9 mouse cellular contexts compared by ENCODE assay signal in the genomic region with DNA sequence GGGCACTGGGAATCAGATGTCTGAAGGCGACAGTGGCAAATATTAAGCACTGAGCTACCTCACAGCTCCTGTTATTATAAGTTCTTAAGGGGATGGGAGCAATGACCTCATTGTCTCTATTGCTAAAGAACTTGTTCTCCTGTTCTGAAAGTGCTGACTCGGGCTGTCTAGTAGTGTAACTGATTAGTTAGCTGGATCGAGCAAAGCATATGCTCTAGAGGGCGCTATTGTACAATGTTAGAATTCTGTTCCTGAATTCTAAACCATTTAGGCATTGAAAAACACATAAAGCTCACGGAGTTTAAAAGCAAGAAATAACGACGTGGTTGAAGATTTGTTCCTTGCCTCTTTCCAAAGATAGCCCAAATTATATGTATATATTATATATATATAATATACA. TPM values are rescaled to one million over a fixed set of nuclear protein-coding genes. Genes with fewer than 3 reads are reported as not detected.
DNase-seq lines count a peak whose midpoint lies in the region; ATAC-seq and TF ChIP-seq lines count a peak whose summit lies in the region.
"Had no signal": no experiment of that assay in that cellular context is flagged by ENCODE, and none has a peak within 500 bp of the region (broad histone marks: within the 10 kb centered on the region; RNA-seq: fewer than 3 reads in every experiment).

No protein-coding gene starts in this region.

- no peak; the same call in 1 of the 2 replicates for ATAC-seq in hindbrain, embryonic 16.5 days
- no peak for ATAC-seq in embryonic facial prominence, embryonic 14.5 days (ENCODE audit: low read depth)
- ATAC-seq in megakaryocyte, adult 5-6 weeks (ENCODE audit: poor library complexity, severe bottlenecking), result no peak

- no peak overlapping the region for H3K27ac ChIP-seq in hindbrain, embryonic 10.5 days
- no peak overlapping the region for H3K27ac ChIP-seq in hindbrain, embryonic 16.5 days (ENCODE audit: low read depth, low read length)
- H3K27ac ChIP-seq in embryonic facial prominence, embryonic 14.5 days (replicated peaks; ENCODE audit: low read depth, low read length), result no peak overlapping the region
- H3K27ac ChIP-seq: limb, embryonic 15.5 days had no signal

- TF ChIP-seq CTCF in E14TG2a.4 (conservative IDR thresholded peaks at IDR 0.05; ENCODE audit: low read length), result peak; percentile 57

- no peaks in the 10 kb centered on the region for H3K9me3 ChIP-seq in hindbrain, embryonic 10.5 days
- no peaks in the 10 kb centered on the region for H3K9me3 ChIP-seq in hindbrain, embryonic 16.5 days (ENCODE audit: control insufficient read depth, low read length)
- H3K9me3 ChIP-seq in E14TG2a.4 (ENCODE audit: low read length), result no peaks in the 10 kb centered on the region
- H3K9me3 ChIP-seq in embryonic facial prominence, embryonic 14.5 days (ENCODE audit: control insufficient read depth, low read length), result no peaks in the 10 kb centered on the region
- H3K9me3 ChIP-seq: limb, embryonic 15.5 days had no signal

- H3K9ac ChIP-seq in hindbrain, embryonic 16.5 days (ENCODE audit: low read depth, low read length), result no peak overlapping the region
- H3K9ac ChIP-seq in embryonic facial prominence, embryonic 14.5 days (ENCODE audit: low read depth, low read length), result no peak overlapping the region
- H3K9ac ChIP-seq: limb, embryonic 15.5 days had no signal

- no peaks in the 10 kb centered on the region for H3K27me3 ChIP-seq in hindbrain, embryonic 10.5 days (ENCODE audit: insufficient read depth, poor library complexity, severe bottlenecking)
- no peaks in the 10 kb centered on the region for H3K27me3 ChIP-seq in hindbrain, embryonic 16.5 days (replicated peaks; ENCODE audit: control insufficient read depth, insufficient read depth, low read length)
- H3K27me3 ChIP-seq in E14TG2a.4 (ENCODE audit: insufficient read depth, low read length), result no peaks in the 10 kb centered on the region
- no peaks in the 10 kb centered on the region for H3K27me3 ChIP-seq in embryonic facial prominence, embryonic 14.5 days (replicated peaks; ENCODE audit: control insufficient read depth, insufficient read depth, low read length)
- H3K27me3 ChIP-seq: limb, embryonic 15.5 days had no signal

- peak; percentile 2 for DNase-seq in hindbrain, embryonic 10.5 days (ENCODE audit: low spot score)
- DNase-seq in adrenal gland, postnatal 14 days, result peak; percentile 41
- peak; percentile 77 for DNase-seq in embryonic facial prominence, embryonic 14.5 days (ENCODE audit: low spot score)
- DNase-seq in layer of hippocampus, adult 8-10 months (ENCODE audit: low spot score in 2 of 2), result peak; percentile 5 to 31
- DNase-seq in skeletal muscle tissue, adult 2 months (ENCODE audit: low read depth, low spot score), result peak; percentile 3

- H3K4me1 ChIP-seq in hindbrain, embryonic 10.5 days (replicated peaks), result no peaks in the 10 kb centered on the region
- H3K4me1 ChIP-seq in hindbrain, embryonic 16.5 days (ENCODE audit: control insufficient read depth, insufficient read depth, low read depth, low read length), result no peaks in the 10 kb centered on the region
- H3K4me1 ChIP-seq in E14TG2a.4 (replicated peaks; ENCODE audit: low read depth, low read length), result peaks cover 7% of the 10 kb centered on the region
- H3K4me1 ChIP-seq in embryonic facial prominence, embryonic 14.5 days (ENCODE audit: control insufficient read depth, insufficient read depth, low read length), result no peaks in the 10 kb centered on the region
- H3K4me1 ChIP-seq: limb, embryonic 15.5 days had no signal

- H3K36me3 ChIP-seq in hindbrain, embryonic 10.5 days, result no peaks in the 10 kb centered on the region
- no peaks in the 10 kb centered on the region for H3K36me3 ChIP-seq in hindbrain, embryonic 16.5 days (ENCODE audit: control insufficient read depth, insufficient read depth, low read length)
- H3K36me3 ChIP-seq in E14TG2a.4 (ENCODE audit: insufficient read depth, low read length), result no peaks in the 10 kb centered on the region
- no peaks in the 10 kb centered on the region for H3K36me3 ChIP-seq in embryonic facial prominence, embryonic 14.5 days (ENCODE audit: control insufficient read depth, insufficient read depth, low read length)
- H3K36me3 ChIP-seq: limb, embryonic 15.5 days had no signal

- H3K4me3 ChIP-seq in hindbrain, embryonic 10.5 days, result no peak overlapping the region
- no peak overlapping the region for H3K4me3 ChIP-seq in hindbrain, embryonic 16.5 days (ENCODE audit: low read length)
- H3K4me3 ChIP-seq in E14TG2a.4 (replicated peaks; ENCODE audit: low read length), result no peak overlapping the region
- no peak overlapping the region for H3K4me3 ChIP-seq in embryonic facial prominence, embryonic 14.5 days (ENCODE audit: low read depth, low read length)
- H3K4me3 ChIP-seq: limb, embryonic 15.5 days had no signal

- 30% methylated on average over 7 of the region's 7 CpGs for WGBS in hindbrain, embryonic 10.5 days
- whole genome bisulfite sequencing in hindbrain, embryonic 16.5 days, result 28% methylated on average over 7 of the region's 7 CpGs
- 25% methylated on average over 7 of the region's 7 CpGs for WGBS in embryonic facial prominence, embryonic 14.5 days

- H3K4me2 ChIP-seq in hindbrain, embryonic 16.5 days (ENCODE audit: low read length), result no peak overlapping the region
- H3K4me2 ChIP-seq in embryonic facial prominence, embryonic 14.5 days (ENCODE audit: low read depth, low read length), result no peak overlapping the region
- H3K4me2 ChIP-seq: limb, embryonic 15.5 days had no signal

RNA-seq across cellular contexts. Expression of a gene that starts 20.3 kb away (rescaled TPM):
- not detected in 2 replicates for polyA plus RNA-seq in hindbrain, embryonic 10.5 days (2016; fragmentation: Nextera tagmentation; extraction: Ambion mirVana)
- polyA plus RNA-seq in hindbrain, embryonic 16.5 days (2015; fragmentation: Nextera tagmentation; extraction: Ambion mirVana), result not detected in 2 replicates
- not detected in 2 replicates for total RNA-seq in adrenal gland, postnatal 14 days (2021)
- polyA plus RNA-seq in embryonic facial prominence, embryonic 14.5 days (2014; fragmentation: Nextera tagmentation; extraction: Ambion mirVana), result 0.87 and 1.5 TPM in 2 replicates
- total RNA-seq in layer of hippocampus, adult 8-10 months (2022), result not detected
- total RNA-seq in megakaryocyte, adult 5-6 weeks (2015), result not detected in 2 replicates
- total RNA-seq in megakaryocyte, adult 5-6 weeks (2017), result not detected in 2 replicates
- polyA plus RNA-seq: limb, embryonic 15.5 days had no signal

Comparison
In these comparisons a context has a peak if more than half of its experiments do, and no peak if none do; other contexts are left out.
1. DNase-seq: peak in every context shown above with its lines; median percentile 77 in embryonic facial prominence, embryonic 14.5 days; 41 in adrenal gland, postnatal 14 days; 18 in layer of hippocampus, adult 8-10 months; 3 in skeletal muscle tissue, adult 2 months; 2 in hindbrain, embryonic 10.5 days.